Mouse (Mus musculus) layer of hippocampus, adult 18-20 months (tissue): ENCODE results near the gene Rab3gap1. TPM values are rescaled to one million over a fixed set of nuclear protein-coding genes. Genes with fewer than 3 reads are reported as not detected.

Experiments
- DNase-seq, 2 experiments: peaks; one replicate each; pipeline ENCODE4 v3.0.0; 2022; ENCODE audit warnings: low spot score in 2 of 2
- long read RNA-seq: library from polyadenylated mRNA; stranded (forward); transcript quantifications from one replicate; pipeline ENCODE4 v2.0.0, GENCODE M21; 2021
- total RNA-seq, 2 experiments: library from RNA; stranded (reverse); gene quantifications; 2 replicates each; pipeline ENCODE4 v1.2.3; 2021

Gene Rab3gap1
- 10 to 100 TPM; 75.6 to 76.5 TPM for total RNA-seq
- long read RNA-seq, full-length matches to known transcripts = 43 of 72 reads
- long read RNA-seq, partial matches to known transcripts = 16 of 72 reads
- long read RNA-seq, other reads (novel, unspliced or antisense) = 13 of 72 reads

GRCm38 (mm10) chr1:127868300-127869261 is at the start of gene Rab3gap1:
Gene Rab3gap1 (plus strand): TSS chr1:127868773.
- peak; percentile 84 to 90 for DNase-seq

GRCm38 (mm10) chr1:127827325-127827724 is 41.2 kb upstream of the Rab3gap1 start:
- DNase-seq = peak in 1 of 2 experiments; percentile 67

GRCm38 (mm10) chr1:127830215-127830921 is 38.2 kb upstream of the Rab3gap1 start:
- no peak for DNase-seq

GRCm38 (mm10) chr1:127833714-127834113 is 34.9 kb upstream of the Rab3gap1 start:
- no peak for DNase-seq

- DNase-seq = no peak
Observed at GRCm38 (mm10) chr1:127834202-127834601, 34.4 kb upstream of the Rab3gap1 start.

GRCm38 (mm10) chr1:127836619-127837018 is 32.0 kb upstream of the Rab3gap1 start:
- DNase-seq = no peak

GRCm38 (mm10) chr1:127838602-127839001 is 30.0 kb upstream of the Rab3gap1 start:
- DNase-seq = no peak

- no peak for DNase-seq
Observed at GRCm38 (mm10) chr1:127845472-127845871, 23.1 kb upstream of the Rab3gap1 start.

- no peak for DNase-seq
Observed at GRCm38 (mm10) chr1:127850075-127850610, 18.4 kb upstream of the Rab3gap1 start.

GRCm38 (mm10) chr1:127854486-127855222 is 13.9 kb upstream of the Rab3gap1 start, which contains the start of gene Map3k19:
Gene Map3k19 (minus strand): TSS chr1:127855031.
- DNase-seq = peak; percentile 27 to 61

- no peak for DNase-seq
Observed at GRCm38 (mm10) chr1:127858945-127859648, 9.5 kb upstream of the Rab3gap1 start.

GRCm38 (mm10) chr1:127859799-127860400 is 8.7 kb upstream of the Rab3gap1 start:
- DNase-seq = no peak

GRCm38 (mm10) chr1:127860492-127860891 is 8.1 kb upstream of the Rab3gap1 start:
- no peak for DNase-seq

- no peak for DNase-seq
Observed at GRCm38 (mm10) chr1:127861900-127862299, 6.7 kb upstream of the Rab3gap1 start.

- no peak for DNase-seq
Observed at GRCm38 (mm10) chr1:127863806-127864205, 4.8 kb upstream of the Rab3gap1 start.

- no peak for DNase-seq
Observed at GRCm38 (mm10) chr1:127869276-127869675, 703 bp downstream of the Rab3gap1 start.

GRCm38 (mm10) chr1:127899401-127899800 is 30.8 kb downstream of the Rab3gap1 start:
- DNase-seq = no peak

- no peak for DNase-seq
Observed at GRCm38 (mm10) chr1:127904774-127905385, 36.3 kb downstream of the Rab3gap1 start.

GRCm38 (mm10) chr1:127913116-127913515 is 44.5 kb downstream of the Rab3gap1 start:
- no peak for DNase-seq
